Mouse (Mus musculus) heart, postnatal 10 days (tissue): Measurements from ENCODE around the gene Rab31. TPM values are rescaled to one million over a fixed set of nuclear protein-coding genes. Genes with fewer than 3 reads are reported as not detected.

Source experiments
- DNase-seq, 2 experiments: peaks; one replicate each; pipeline ENCODE4 v3.0.0; 2021
- intact Hi-C: fragments of 180-260 bp; cut with DNase I; formaldehyde crosslinking; loops from one replicate; pipeline ENCODE4 v1.15.1; 2025
- total RNA-seq, 2 experiments: library from RNA; stranded (reverse); gene quantifications; 2 replicates each; pipeline ENCODE4 v1.2.3; 2021

The Rab31 gene
- total RNA-seq, 2 experiments from 2014 or later, result 42.9 to 46.5 TPM

GRCm38 (mm10) chr17:65783182-65784161 lies 10.9 kb upstream of the Rab31 start:
- peak; percentile 78 to 81 for DNase-seq
- intact Hi-C loops, result loop anchor here (5.0 kb wide), 1 partner anchor 171 kb away; the partner anchor contains the start of gene Vapa

DNA sequence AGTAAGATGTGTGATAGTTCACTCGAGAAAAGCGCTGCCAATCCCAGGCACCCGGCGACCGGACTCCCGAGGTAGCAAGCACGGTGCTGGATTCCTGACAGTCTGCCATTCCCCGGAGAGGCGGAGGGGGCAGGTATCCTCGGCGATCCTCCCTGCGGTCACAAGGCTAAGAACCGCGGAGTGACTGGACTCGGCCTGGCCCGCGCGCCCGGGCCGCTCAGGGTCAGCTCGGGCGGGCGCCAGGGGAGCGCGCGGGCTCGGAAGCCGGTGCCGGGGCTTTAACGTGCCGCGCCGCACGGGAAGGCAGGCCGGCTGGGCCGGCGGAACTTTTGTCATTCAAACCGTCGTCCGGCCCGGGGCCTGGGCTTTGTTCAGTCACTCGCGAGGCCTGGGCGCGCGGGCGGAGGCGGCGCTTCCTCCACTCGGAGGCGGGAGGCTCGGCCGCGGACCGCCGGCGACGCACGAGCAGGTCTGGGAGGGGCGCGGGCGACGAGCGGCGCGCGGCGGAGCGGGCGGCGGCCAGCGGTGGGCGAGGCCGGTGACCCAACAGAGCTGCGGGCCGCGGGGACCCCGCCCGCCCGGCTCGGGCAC lies 10.1 kb upstream of the Rab31 start, which contains the start of gene Ppp4r1:
Gene Ppp4r1 (plus strand): TSS at position 23 of the 591 bp plus-strand sequence.
- intact Hi-C loops, result loop anchor here (1.0 to 5.0 kb wide), 2 partner anchors 76 to 170 kb away; partner anchors contain the start of gene Vapa
- peak; percentile 89 to 90 for DNase-seq

DNA sequence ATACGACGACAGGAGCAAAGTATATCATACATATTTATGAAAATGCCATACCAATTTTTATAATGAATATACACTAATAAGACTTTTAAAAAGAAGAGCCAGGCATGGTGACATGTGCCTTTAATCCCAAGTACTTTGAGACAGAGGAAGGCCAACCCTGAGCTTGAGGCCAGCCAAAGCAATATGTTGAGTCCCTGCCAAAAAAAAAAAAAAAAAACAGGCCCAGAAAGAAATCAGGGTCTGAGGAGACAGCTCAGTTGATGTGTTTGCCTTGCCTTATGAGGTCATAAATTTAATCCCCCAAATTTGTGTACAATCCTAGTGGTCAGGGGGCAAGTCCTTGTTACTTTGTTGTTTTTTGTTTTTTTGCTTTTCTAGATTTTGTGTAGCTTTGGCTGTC lies 8.4 kb upstream of the Rab31 start:
- intact Hi-C loops, result loop anchor here (5.0 kb wide), 1 partner anchor 169 kb away; the partner anchor contains the start of gene Vapa

GRCm38 (mm10) chr17:65777461-65777860 lies 4.9 kb upstream of the Rab31 start:
- intact Hi-C loops, result no loop called here
- no peak for DNase-seq

More for the DNA sequence above, 8.4 kb upstream of the Rab31 start:
- no peak for DNase-seq

DNA sequence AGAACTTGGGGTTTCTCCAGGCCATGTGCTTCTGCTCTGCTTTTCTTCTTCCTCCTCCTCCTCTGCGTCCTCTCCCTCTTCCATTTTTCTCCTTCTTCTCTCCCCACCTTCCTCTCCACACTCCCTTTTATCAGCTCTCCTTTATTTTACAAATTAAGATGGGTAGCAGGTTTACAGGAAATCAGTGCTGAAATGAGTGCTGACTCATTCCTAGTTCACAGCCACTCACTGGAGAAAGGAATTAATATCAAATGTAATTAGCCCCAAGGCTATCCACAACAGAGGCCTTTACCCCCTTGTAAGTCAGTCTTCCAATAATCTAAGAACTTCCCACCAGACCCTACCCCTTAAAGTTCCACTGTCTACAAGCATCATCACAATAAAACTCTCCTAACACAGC lies 3.7 kb upstream of the Rab31 start:
- intact Hi-C loops, result no loop called here
- no peak for DNase-seq

- intact Hi-C loops, result no loop called here
- DNase-seq, result no peak
Observed at GRCm38 (mm10) chr17:65774439-65774838, 1.9 kb upstream of the Rab31 start.

GRCm38 (mm10) chr17:65773617-65774016 lies 1.1 kb upstream of the Rab31 start:
- no peak for DNase-seq
- intact Hi-C loops, result loop anchor here (2.0 kb wide), 1 partner anchor 61 kb away; no protein-coding TSS in a partner anchor

GRCm38 (mm10) chr17:65770982-65771915 lies 1.3 kb downstream of the Rab31 start:
- peak; percentile 25 to 50 for DNase-seq
- intact Hi-C loops, result no loop called here

GRCm38 (mm10) chr17:65768486-65768885 lies 4.1 kb downstream of the Rab31 start:
- intact Hi-C loops, result no loop called here

DNA sequence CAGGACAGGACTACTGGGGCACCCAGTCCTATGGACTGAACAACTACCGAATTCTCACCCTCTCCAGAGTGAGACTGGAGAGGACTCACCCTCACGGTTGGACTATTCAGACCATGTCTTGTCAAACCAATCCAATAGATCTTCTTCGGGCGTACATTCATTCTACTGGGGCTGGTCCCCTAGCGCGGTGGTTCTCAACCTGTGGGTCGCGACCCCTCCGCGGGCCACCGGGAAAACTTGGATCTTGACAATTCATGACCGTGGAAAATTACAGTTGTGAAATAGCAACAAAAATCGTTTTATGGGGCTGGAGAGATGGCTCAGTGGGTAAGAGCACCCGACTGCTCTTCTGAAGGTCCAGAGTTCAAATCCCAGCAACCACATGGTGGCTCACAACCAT lies 9.3 kb downstream of the Rab31 start:
- no peak for DNase-seq
- intact Hi-C loops, result no loop called here

More at GRCm38 (mm10) chr17:65768486-65768885, 4.1 kb downstream of the Rab31 start:
- DNase-seq, result peak; percentile 51 to 52

DNA sequence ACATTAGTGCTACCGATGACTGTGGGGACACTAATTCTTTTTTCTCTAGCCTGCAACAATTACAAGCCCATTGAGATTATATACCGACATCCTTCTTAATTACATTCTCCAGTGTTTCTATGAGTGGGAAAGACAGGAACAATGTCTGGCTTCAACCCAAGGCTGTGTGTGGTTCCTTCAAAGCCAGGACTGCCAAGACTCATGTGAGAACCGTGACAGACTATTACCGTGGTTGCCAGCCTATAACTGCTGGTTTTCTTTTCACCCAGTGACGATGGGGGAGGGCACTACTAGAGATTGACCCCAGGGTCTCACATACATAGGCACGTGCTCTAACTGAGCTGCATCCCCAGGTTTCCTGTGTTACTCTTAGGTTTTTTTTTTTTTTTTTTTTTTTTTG lies 15.4 kb downstream of the Rab31 start:
- intact Hi-C loops, result no loop called here
- peak; percentile 31 to 38 for DNase-seq

DNA sequence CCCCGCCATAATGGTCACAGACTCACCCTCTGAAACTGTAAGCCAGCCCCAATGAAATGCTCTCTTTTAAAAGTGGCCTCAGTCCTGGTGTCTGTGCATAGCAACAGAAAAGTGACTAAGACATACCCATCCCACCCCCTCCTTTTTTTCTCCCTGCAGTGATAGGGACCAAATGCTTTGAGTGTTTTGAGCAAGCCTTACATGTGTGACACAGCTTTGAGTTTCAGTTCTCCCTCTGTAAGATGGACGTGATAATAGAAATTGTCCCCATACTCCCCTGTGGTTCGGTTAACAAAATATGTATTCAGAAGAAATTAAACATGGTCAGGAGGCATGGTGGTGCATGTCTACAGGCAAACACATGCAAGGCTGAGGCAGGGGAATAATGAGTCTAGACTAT lies 16.7 kb downstream of the Rab31 start:
- DNase-seq, result no peak
- intact Hi-C loops, result no loop called here

- intact Hi-C loops, result no loop called here
Observed at GRCm38 (mm10) chr17:65753130-65753529, 19.4 kb downstream of the Rab31 start.

DNA sequence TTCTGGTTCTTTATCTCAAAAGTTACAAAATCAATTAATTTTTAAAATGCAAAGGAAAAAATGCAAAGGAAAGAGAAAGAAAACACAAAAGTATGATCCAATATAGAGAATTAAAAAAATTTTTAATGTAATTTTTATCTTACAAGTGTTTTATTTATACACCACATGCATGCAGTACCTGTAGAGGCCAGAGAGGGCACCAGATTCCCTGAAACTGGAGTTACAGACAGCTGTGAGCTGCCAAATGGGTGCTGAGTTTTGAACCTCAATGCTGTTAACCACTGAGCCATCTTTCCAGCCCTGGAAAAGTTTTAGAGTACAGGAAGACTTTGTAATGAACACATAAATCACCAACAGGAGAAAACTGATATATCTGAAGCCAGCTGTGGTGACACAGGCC lies 22.3 kb downstream of the Rab31 start:
- intact Hi-C loops, result no loop called here
- DNase-seq, result no peak

More at GRCm38 (mm10) chr17:65753130-65753529, 19.4 kb downstream of the Rab31 start:
- no peak for DNase-seq

DNA sequence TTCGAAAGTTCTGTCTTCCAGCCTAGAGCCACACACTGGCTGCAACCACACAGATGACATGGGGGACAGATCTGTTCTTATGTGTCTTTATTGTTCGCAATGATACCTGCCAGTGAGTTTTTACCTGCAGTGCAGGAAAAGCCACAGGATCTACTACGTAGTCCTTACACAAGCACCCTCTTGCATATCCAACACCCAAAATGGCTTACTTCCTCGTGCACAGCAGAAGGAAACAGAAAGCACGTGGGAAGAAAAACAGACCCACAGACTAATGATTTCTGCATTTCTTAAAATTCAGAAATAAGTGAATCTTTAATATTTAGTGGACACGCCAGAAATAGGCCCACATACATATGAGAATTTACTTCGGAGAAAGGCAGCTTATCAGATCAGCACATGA lies 22.7 kb downstream of the Rab31 start:
- intact Hi-C loops, result no loop called here

DNA sequence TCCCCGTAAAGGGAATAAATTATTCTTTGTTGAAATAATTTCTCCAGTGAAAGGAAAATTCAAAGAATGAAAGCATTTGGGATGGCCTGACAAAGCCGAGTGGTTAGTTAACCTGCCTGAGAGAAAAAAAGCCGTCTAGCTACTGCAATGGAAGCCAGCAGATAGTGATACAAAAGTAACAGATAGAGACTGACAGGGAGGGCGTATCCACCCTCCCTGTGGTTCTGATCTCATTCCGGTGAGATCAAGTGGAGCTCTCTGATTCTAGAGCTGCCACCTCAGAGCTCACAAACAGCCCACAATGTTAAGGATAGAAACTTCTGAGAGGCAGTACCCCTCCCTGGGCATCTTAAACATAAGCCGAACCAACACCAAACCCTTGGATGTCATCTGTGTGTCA lies 23.6 kb downstream of the Rab31 start:
- intact Hi-C loops, result no loop called here
- no peak for DNase-seq

More for the DNA sequence above, 22.7 kb downstream of the Rab31 start:
- DNase-seq, result no peak

- intact Hi-C loops, result no loop called here
- DNase-seq, result no peak
Observed at GRCm38 (mm10) chr17:65746314-65746713, 26.2 kb downstream of the Rab31 start.

DNA sequence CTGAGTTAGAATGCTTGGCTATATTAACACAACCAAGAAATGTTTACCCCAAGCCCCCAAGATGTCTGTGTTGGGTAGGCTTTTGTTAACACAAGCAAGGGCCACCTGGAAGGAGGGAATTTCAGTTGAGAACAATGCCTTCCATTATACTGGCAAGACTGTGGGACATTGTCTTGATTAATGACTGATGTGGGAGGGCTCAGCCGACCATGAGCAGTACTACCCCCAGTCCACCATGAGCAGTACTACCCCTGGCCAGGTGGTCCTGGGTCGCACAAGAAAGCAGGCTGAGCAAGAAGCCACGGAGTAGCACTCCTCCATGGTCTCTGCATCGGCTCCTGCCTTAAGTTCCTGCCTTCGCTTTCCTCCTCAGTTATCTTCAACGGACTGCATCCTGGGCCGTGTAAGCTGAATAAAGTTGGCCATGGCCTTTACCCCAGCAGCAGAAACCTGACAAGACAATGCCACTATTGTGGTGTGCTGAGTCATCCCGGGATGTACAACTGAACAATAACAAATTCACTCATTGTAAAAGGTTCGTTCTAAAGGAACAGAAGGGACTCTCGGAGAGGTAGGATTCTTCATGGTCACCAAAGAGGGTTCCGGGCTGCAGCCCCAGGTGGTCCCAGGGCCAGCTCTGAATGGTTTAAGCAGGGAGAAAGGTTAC lies 28.8 kb downstream of the Rab31 start:
- intact Hi-C loops, result no loop called here
- no peak for DNase-seq

GRCm38 (mm10) chr17:65742969-65743368 lies 29.6 kb downstream of the Rab31 start:
- intact Hi-C loops, result no loop called here
- no peak for DNase-seq
